Mouse (Mus musculus) gastrocnemius, adult 18-20 months (tissue): Measurements from ENCODE around the gene Igfbp7. TPM values are rescaled to one million over a fixed set of nuclear protein-coding genes. Genes with fewer than 3 reads are reported as not detected.

Source experiments
- DNase-seq: peaks from one replicate; pipeline ENCODE4 v3.0.0; 2021; ENCODE audit warnings: low spot score
- total RNA-seq, 2 experiments: library from RNA; stranded (reverse); gene quantifications; 2 replicates each; pipeline ENCODE4 v1.2.3; 2021

Igfbp7 gene
- total RNA-seq, 2 experiments from 2014 or later = 63.6 to 75.9 TPM

DNA sequence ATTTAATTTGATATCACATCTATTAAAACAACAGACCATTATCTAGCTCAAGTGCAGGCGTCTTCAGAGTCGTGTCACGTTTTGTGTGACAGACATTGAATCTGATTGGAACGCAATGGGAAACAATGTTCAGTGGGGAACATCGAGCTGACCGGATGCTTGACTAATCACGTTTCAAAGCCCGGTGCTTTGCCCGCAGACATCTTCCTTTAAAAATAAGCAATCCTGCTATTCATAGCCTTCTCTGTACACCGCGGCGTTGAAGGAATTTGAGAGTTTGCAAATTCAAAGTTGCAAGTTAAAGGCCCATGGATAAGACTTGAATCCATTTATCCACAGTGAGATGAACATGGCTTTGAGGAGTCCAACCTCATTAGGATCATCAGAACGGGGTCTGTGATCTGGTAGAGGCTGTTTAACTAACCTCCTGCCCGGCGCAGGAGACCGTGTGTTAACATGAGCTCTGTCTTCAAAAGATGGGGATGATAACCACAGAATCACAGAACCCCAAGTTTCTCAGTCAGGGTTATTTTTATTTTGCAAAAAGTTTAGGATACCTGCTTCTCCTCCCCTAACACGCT, 27.4 kb downstream of the Igfbp7 start:
- no peak for DNase-seq

DNA sequence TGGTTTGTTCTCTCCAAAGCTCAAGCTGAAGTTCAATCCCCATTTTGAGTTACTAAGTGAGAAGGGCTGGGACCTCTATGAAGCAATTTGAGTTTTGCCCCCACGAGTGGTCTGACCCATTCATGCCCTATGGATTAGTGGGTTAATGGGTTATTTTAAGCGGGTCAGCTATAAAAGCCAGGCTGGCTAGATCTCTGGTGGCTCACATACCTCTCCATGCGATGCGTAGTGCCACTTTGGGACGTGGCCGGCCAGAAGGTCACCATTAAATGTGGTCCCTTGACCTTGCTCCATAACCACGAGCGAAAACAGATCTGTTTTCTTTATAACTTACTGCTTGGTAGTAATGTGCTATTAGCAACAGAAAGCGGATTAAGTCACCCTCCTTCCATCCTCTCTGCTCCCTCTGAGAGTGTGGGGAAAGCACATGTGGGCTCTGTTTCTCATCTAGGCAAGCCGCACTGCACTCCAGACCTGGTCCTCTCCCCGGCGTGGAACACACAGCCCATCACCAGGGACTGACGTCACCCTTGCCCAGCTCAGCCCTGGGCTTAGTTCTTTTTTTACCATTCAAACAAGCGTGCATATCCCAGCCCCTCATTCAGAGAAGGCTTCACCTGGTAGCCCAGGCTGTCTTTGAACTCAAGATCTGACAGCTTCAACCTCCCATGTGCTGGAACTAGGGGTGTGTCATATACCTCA, 28.3 kb downstream of the Igfbp7 start:
- no peak for DNase-seq

DNA sequence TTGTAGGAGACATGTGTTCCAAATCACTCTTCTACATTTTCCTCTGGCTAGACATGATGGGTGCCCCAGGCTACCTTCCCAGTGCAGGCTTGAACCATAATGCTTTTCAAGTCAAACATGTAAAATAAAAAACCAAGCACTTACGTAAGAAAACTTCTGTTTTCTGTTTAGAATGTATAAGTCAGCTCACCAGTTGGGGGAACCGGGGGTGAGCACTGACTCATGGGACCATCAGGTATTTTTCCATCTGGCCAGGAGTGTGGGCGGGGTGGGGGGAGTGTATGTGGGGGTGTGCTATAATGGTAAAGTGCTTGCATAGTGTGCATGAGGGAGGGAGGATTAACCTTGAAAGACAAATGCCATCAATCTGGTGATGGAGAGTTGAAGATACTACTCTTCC, 29.8 kb downstream of the Igfbp7 start:
- DNase-seq = no peak

DNA sequence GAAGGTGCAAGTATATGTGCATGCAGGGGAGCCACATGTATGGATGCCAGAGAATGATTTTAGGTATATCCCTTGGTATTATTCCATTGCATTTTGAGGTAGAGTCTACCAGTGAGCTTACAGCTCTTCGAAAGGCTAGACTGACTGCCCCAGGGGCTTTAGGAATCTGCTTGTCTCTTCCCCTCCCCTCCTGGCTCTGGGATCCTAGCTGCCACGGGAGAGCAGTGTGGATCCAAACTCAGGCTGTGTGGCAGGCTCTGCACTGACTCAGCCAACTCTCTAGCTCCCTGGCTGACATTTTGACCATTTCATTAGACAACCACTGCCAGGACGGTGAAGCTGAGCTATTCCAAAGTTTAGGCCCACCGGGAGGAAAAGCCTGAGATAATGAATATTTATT, 32.3 kb downstream of the Igfbp7 start:
- DNase-seq = no peak

DNA sequence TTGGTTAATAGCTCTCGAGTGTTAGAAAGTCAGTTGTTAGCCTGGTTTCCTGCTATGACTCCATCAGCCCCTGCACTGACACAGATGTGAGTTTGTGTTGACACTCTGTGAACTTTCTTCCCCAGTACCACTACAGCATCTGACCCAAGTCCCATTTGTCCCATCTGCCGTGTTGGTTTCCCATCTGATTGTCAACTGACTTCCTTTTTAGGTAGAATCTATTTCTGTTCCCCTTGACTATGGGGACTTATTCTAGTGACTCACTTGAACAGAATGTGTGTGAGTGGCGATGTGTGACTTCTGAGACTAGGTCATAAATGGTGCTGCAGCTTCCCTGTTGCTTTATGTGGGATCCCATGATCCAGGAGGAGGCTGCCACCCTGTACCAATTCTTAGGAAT, 32.9 kb downstream of the Igfbp7 start:
- no peak for DNase-seq

DNA sequence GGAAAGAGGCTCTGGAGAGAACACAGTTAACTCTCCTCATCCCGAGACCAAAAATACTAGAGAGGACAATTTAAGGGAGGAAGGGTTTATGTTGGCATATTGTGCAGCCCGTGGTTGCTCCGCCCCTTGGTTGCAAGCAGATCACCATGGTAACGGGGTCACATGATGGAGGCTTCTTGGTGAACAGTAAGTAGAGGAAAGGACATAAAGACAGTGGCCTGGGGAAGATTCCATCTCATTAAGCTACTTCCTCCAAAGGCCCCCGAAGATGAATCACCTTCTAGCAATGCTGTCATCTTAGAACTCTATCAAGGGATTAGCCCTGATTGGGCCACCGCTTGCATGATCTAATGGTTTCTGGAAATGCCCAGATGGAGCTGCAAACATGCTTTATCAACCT, 35.1 kb downstream of the Igfbp7 start:
- DNase-seq = peak; percentile 38

DNA sequence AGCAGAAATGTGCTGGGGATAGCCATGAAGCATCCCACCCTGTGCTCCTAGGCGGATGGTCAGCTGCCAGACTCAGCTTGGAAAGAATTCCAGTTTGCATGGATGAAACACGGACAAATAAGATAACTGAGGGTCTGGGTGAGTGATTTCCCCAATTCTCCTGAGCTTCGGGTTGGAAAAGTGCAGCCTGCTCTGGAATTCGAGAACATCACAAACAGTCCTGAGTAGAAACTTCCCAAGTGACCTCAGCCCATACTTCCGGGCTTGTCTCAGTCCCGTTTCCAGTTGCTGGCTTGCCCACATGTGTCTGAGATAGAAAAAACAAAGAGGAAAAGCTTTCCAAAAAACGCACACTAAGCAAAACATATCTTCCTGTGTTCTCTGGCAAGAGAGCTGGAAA, 35.6 kb downstream of the Igfbp7 start:
- DNase-seq = peak; percentile 68

DNA sequence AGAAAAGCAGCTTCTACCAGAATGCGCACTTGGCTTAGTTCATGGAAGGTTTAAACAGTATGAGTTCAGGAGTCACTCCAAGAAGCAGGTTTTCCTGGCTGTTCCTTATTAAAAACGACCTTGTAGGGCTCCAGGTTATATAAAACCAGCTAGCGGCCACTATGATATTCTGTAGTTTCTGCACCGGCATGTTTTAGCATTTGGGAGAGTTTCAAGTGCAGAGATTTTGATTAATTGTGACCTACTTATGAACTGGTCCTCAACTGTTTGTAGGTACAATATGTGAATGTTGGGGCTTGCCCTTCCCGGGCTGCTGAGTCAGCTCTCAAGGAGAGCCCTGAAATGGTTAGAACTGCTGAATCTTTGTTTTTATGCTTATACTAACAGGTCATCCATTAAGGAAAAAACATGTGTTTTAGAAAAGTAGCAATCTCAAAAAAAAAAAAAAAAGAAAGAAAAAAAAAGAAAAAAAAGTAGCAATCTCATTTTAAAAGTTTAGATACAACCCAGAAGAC, 37.4 kb downstream of the Igfbp7 start:
- no peak for DNase-seq

DNA sequence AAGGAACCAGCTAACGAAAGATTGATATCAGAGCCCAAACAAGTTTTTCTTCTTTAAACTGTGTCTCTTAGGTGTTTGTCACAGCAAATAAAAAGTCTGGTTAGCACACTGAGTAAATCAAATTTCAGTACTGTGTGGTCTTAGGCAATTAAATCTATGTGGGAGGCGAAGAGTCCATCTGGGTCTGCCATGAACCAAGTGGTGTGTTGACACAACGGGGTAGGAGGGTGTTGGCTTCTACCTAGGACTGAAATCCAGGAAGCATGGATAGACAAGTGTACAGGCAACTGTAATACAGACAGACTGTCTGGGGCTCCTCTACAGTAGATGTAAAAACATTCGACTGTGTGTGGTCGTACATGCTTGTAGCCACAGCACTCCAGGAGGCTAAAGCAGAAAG, 38.4 kb downstream of the Igfbp7 start:
- no peak for DNase-seq

DNA sequence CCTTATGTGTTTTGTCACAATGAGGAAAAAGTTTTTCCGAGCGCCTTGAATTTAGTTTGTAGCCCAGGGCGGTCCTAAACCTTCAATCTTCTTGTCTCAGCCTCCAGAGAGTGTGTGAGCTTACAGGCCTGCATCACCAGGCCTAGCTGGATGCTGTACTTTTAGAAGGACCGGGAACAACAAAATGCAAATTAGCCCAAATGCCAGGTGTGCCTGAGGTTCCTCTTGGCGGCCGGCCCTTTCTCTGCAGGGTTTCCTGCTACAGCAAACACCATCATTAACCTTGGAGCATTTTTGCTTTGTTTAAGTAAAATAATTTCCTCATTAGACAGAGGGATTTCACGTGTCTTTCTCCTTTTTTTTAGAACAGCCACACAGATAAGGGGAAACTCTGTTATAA, 39.6 kb downstream of the Igfbp7 start:
- DNase-seq = no peak

DNA sequence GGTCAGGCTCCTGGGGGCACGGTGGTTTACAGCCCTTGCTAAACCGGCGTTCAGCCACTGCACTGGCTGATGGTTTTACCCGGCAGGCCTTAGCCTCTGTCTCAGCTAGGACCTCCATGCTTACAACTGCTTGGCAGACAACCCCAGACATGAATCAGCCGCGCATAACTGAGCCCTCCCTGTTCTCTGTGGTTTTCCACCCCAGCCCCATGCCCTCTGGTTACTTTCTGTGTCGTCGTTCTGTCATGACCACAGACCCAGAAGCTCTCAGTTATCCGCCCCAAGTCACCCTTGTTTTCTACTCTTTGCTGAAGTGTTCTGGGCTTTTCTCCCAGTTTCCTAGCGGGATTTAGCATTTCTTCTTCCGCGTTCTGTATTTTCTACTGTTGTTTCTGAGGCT, 40.2 kb downstream of the Igfbp7 start:
- no peak for DNase-seq

DNA sequence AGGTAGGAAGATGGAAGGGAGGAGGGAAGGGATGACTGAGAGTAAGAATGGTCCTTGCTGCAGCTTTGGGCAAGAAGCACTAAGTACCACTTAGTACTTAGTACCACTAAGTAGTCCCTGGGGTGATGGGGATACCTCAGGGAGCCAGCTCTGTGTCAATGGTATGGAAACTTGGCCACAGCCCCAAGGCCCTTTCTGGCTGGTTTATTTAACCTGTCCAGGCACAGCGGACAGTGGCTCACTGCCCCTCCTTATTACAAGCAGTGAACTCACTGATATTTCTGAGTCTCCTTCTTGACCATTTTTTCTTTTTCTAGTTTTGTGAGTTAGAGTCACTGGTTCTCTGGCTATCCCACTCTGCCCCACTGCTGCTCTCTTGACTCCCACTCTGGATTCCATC, 40.7 kb downstream of the Igfbp7 start:
- no peak for DNase-seq

DNA sequence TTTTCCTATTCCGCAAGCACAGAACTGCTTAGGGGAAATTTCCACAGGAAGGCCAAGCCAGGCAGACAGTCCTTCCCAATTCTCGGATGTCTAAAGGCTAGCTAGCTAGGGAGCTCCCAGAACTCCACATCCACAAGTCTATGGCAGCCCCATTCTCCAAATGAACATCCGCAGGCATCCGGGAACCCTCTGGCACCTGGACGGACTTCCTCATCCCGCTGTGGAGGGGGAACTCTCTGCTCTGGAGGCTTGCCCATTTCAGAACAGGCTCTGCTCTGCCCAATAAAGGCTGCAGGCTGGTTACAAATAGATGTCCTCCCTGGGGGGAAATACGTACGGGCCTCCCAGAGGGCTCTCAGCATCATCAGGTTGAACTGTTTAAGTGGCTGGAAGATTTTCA, 41.5 kb downstream of the Igfbp7 start:
- DNase-seq = no peak

DNA sequence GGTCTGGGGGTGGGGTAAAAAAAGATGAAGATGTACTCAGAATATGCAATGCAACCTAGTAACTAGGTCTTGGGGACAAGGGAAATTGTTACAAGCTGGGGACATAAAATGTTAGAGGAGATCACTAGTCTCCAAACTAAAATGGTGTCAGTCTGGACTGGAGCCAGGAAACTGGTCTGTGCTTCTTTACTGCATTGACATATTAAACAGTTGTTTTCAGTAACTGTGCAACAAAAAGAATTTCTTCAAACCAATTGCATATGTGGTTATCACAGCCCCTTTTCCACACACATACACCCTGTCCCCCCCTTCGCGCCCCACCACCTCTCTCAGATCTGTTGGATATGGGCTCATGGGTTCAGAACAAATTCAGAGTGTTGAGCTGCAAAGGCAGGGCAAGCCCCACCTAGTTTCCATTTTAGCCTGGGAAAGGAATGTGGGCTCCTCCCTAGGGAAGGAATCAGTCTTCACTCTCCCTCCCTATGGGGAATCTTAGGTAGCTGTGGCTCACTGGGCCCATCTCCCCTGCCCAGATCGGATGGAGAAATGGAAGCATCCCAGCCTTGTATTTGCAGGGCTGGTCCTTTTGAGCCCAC, 43.3 kb downstream of the Igfbp7 start:
- no peak for DNase-seq

DNA sequence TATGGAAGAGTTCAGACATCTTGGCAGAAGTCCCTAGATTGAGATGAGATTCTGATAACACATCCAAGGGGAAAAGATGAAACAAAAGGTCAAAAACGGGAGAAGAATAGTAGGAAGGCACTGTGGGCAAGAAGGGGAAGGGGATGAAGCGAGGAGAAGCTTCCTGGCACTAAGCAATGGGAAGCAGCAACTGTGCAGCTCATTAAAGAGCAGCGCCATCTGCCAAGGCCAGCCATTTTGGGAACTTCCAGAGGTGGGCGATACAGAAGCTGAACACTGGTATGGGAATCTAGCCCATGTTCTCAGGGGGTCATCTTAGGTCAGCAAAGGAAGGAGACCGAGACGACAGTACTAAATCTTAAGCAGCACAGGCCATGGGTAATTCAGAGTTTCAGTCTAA, 44.2 kb downstream of the Igfbp7 start:
- no peak for DNase-seq

DNA sequence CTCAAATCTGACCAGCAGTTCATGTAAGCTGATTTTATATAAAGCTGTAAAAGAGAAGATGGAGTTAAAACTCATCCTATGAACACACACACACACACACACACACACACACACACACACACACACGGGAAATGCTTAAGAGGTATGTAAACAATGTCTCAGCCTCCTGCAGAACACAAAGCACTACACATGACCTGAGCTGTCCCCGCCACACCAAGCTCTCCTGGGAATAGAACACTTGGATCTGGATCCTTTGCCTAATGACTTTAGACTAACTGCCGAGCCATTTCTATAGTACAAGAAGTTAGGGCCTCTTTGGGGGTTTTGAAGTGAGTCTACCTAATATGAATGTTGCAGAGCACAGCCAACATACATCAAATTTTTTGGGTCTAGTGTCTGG, 45.7 kb downstream of the Igfbp7 start:
- no peak for DNase-seq

DNA sequence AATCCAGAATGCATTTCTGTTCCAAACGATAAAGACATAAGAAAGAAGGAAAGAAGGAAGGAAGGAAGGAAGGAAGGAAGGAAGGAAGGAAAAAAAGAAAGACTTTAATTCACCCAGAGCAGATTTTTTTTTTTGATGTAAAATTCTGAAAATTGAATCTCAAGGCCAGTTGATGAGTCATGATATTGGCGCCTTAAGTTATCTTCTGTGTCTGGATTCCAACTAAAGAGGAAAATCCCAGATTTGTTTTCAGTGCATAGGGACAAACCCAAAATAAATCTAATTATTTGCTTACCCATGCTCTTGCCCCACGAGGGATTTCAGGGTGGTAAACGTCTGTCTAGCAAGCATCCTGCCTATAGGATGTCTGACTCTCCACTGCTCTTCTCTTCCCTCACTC, 46.8 kb downstream of the Igfbp7 start:
- DNase-seq = no peak

DNA sequence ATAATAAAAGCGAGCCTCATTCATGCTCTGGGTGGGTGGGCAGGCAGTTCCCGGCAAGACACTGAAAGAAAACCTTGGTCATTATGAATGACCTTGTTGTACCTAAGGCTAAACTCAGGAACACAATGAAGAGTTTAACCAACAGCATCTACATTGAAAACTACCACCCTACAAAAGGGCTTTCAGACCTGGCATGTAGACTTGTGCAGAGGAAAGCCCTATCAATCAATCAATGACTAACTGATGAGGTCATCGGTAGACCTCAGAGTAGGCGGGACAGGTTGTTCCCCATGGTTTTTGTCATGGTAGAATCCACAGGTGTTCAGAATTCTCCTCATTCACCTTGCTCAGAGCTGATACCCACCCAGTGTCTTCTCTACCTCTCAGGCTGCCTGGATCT, 47.9 kb downstream of the Igfbp7 start:
- DNase-seq = no peak

DNA sequence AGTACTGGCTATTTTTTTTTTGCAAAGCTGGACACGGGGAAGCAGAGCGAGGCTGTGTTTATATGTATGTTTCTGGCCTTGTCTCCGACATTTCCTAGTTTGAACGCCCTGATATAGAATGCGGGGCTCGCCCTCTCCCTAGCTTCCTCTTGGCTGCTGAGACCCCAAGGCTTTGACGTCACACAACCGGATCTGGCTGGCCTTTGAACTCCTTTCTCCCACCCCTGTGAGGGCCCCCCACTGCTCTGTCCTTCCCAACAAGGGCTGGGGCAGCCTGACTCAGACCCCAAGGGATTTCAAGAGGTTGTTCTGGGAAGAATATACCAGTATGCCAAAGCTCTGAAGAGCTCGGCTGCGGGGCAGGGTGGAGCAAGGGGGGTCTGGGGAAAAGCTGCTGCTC, 49.5 kb downstream of the Igfbp7 start:
- DNase-seq = peak; percentile 54

DNA sequence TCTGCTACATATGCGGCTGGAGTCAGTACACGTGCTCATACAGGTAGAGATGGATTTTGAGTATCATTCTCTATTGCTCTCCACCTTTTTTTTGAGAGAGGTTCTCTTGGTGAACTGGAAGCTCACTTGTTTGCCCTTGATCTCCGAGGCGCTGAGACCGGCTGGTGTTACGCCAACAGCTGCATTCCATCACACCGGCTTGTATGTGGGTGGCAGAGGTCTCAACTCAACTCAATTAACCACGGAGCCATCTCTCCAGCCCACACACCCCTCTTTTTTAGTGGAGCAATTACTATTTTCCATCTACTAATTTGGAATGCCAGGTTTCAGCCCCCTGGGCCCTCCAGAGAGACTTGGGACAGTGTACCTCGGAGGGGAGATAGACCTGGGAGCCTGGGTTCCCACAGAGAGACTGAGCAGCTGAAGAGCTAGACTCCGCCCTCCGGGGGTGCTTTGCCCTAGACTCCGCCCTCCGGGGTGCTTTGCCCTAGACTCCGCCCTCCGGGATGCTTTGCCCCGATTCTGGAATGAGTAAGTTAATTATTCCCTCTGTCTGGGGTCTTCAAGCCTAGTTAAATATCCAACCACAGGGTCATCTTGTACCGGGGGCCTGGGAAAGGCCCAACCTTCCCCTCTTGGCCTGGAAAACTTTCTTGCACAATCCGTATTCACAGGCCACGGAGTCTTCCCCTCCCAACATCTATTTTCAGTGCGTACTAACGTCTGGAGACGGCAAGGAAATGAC, 50.3 kb downstream of the Igfbp7 start:
- DNase-seq = peak; percentile 81

DNA sequence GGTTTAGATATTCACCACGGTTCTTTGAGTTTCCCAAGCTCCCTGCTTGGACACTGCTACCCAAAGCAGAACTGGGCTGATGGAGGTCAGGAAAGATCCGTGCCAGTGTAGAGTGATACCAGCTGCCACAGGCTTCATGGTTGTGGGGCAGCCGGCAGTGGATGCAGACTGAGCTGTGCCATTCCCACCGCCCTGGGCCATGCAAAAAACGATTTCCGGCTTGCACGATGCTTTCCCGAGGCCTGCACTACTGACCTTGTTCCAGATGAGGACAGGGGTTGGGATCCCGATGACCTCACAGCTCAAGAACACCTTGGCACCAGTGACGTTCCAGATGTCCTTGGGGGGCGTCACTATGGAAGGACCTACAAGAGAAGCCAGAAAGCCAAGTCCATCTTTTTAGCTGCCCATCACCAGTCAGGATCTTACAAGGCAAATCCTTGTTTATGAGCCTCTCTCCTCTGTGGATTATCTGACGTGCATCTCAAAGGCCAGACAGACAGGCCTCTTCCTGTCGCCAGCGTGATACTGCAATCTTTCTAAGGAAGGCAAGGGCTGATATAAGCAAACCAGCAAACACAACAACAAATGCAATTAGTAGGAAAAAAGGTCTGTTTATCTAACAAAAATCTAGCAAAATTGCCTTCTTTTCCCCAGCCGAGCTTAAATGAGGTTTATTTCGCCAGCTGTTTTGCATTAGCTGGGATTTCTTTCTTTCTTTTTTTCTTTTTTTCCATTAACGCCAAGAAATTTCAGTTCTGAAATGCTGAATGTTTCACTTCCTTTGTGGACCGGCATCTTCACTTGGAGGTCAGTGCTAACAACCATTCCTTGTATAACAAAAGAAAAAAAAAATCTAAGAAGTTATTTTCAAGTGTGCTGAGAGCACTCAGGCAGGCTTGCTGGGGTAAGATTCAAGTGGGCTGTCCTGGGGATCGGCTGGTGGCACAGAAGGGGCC, 52.3 kb downstream of the Igfbp7 start:
- no peak for DNase-seq
